Mouse (Mus musculus): ENCODE results near the gene Ogg1. TPM values are rescaled to one million over a fixed set of nuclear protein-coding genes. Genes with fewer than 3 reads are reported as not detected.

Gene Ogg1
- polyA plus RNA-seq (2016; fragmentation: Nextera tagmentation; extraction: Ambion mirVana): 16.1 and 18.8 TPM in 2 replicates

DNA sequence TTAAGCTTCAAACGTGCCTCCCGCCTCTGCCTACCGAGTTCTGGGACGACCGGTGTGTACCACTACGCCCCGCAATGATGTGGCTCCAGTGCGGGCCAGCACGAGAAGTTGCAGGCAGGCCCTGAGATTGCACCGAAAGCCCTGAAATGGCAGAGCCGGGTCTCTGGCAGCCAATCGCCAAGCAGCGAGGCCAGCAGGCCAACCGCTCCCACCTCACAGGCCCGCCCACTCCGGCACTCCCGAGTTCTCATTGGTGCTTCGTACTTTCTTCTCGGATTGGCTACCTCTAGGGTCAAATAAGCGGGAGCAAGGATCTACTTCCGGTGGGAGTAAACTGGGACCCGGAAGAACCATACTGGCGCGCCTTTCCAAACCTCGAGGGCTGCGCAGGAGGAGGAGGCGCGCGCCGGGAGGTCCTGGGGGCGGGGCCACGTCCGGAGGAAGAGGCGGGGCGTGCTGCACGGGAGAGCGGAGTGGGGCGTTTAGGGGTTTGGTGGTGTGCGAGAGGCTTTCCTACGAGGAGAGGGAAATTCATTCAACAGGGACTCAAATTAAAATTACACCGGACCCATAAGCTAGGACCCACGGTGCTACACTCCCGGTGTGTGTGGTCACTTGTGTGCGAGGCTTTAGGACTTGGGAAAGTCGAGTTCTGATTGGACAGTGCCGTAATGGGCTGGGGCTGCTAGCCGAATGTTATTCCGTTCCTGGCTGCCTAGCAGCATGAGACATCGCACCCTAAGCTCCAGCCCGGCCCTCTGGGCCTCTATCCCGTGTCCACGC lies at the start of gene Ogg1:
Gene Ogg1, plus strand, starts transcription at position 440 of the 783 bp plus-strand sequence.
- DNase-seq (ENCODE audit: low spot score): peak; percentile 98
- peaks cover 71% of the 10 kb centered on the region for H3K36me3 ChIP-seq
- peak within 1 kb of the TSS; percentile 74 for H3K4me3 ChIP-seq
- H3K27ac ChIP-seq (replicated peaks): peak within 1 kb of the TSS; percentile 89
- under 1% methylated on average over 52 of the region's 52 CpGs for WGBS
- H3K4me1 ChIP-seq: peaks cover 24% of the 10 kb centered on the region
- H3K9me3 ChIP-seq (replicated peaks): no peaks in the 10 kb centered on the region
- H3K27me3 ChIP-seq (ENCODE audit: low read depth, poor library complexity, severe bottlenecking): no peaks in the 10 kb centered on the region

DNA sequence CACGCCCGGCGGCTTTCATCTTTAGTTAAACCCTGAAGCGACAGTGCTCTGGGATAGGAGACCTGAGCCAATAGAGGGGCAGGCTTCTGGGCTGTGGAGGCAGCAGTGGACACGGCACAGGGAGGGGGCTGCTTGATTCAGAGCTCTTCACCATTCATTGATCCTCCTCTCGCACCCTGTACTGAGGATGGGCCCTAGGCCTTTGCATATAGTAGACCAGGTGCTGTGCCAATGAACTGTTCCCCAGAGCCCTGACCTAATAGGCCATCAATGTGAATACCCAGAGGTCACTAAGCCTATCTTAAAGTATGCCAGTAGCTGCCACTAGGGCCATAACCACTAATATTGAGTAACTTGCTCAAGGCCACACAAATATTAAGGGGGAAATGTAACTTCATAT lies 45.1 kb upstream of the Ogg1 start:
- Histone ChIP-seq H3K27ac (replicated peaks) (no peak overlapping the region), H3K27me3 (ENCODE audit: low read depth, poor library complexity, severe bottlenecking) (peaks cover 57% of the 10 kb centered on the region), H3K4me1 (peaks cover 30% of the 10 kb centered on the region), H3K4me3 (no peak overlapping the region), H3K36me3 (peaks cover 26% of the 10 kb centered on the region), H3K9me3 (replicated peaks) (no peaks in the 10 kb centered on the region)
- DNase-seq (ENCODE audit: low spot score): no peak
- 58% methylated on average over 6 of the region's 6 CpGs for WGBS

GRCm38 (mm10) chr6:113282101-113282802 lies 44.5 kb upstream of the Ogg1 start, which contains the start of gene Cpne9:
Cpne9 (plus strand) TSS chr6:113282307.
- H3K27me3 ChIP-seq (ENCODE audit: low read depth, poor library complexity, severe bottlenecking): peaks cover 57% of the 10 kb centered on the region

GRCm38 (mm10) chr6:113282969-113283368 lies 43.8 kb upstream of the Ogg1 start:
- no peak overlapping the region for H3K27ac ChIP-seq (replicated peaks)
- H3K9me3 ChIP-seq (replicated peaks): no peaks in the 10 kb centered on the region
- H3K4me1 ChIP-seq: peaks cover 30% of the 10 kb centered on the region
- peak overlapping the region; percentile 45 for H3K4me3 ChIP-seq
- 1% methylated on average over 22 of the region's 22 CpGs for WGBS
- H3K27me3 ChIP-seq (ENCODE audit: low read depth, poor library complexity, severe bottlenecking): peaks cover 57% of the 10 kb centered on the region
- H3K36me3 ChIP-seq: peaks cover 15% of the 10 kb centered on the region
- DNase-seq (ENCODE audit: low spot score): no peak

More at GRCm38 (mm10) chr6:113282101-113282802, 44.5 kb upstream of the Ogg1 start, which contains the start of gene Cpne9:
- Histone ChIP-seq H3K4me1 (peaks cover 30% of the 10 kb centered on the region), H3K9me3 (replicated peaks) (no peaks in the 10 kb centered on the region), H3K4me3 (peak within 1 kb of the TSS; percentile 45), H3K27ac (replicated peaks) (no peak within 1 kb of the TSS), H3K36me3 (peaks cover 22% of the 10 kb centered on the region)
- peak; percentile 64 for DNase-seq (ENCODE audit: low spot score)
- WGBS: 2% methylated on average over 37 of the region's 37 CpGs

DNA sequence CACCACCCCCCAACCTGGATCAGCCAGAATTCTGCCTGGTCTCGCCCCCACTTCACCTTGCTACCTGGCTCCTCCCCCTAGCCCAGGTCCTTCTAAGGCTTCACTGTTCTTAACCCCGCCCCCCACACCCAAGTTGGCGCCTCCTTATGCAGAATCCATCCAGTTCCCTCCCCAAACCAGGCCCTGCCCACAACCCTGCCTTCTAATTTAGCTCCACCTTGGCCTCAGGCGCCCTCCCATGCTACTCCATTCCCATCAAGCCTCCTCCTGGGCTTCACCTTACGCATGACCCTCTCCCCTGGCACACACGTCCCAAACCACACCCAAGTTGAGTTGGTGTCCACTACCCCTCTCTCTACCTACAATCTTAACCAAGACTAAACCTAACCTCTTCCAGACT lies 43.3 kb upstream of the Ogg1 start:
- H3K4me1 ChIP-seq: peaks cover 33% of the 10 kb centered on the region
- peaks cover 57% of the 10 kb centered on the region for H3K27me3 ChIP-seq (ENCODE audit: low read depth, poor library complexity, severe bottlenecking)
- peaks cover 10% of the 10 kb centered on the region for H3K36me3 ChIP-seq
- no peaks in the 10 kb centered on the region for H3K9me3 ChIP-seq (replicated peaks)
- H3K27ac ChIP-seq (replicated peaks): no peak overlapping the region
- 5% methylated on average over 6 of the region's 6 CpGs for WGBS
- DNase-seq (ENCODE audit: low spot score): no peak
- no peak overlapping the region for H3K4me3 ChIP-seq

GRCm38 (mm10) chr6:113284931-113285330 lies 41.8 kb upstream of the Ogg1 start:
- Histone ChIP-seq H3K4me1 (peaks cover 33% of the 10 kb centered on the region), H3K27me3 (ENCODE audit: low read depth, poor library complexity, severe bottlenecking) (peaks cover 57% of the 10 kb centered on the region), H3K36me3 (peaks cover 10% of the 10 kb centered on the region), H3K9me3 (replicated peaks) (no peaks in the 10 kb centered on the region), H3K4me3 (no peak overlapping the region), H3K27ac (replicated peaks) (no peak overlapping the region)
- no peak for DNase-seq (ENCODE audit: low spot score)
- 77% methylated on average over 3 of the region's 3 CpGs for WGBS

DNA sequence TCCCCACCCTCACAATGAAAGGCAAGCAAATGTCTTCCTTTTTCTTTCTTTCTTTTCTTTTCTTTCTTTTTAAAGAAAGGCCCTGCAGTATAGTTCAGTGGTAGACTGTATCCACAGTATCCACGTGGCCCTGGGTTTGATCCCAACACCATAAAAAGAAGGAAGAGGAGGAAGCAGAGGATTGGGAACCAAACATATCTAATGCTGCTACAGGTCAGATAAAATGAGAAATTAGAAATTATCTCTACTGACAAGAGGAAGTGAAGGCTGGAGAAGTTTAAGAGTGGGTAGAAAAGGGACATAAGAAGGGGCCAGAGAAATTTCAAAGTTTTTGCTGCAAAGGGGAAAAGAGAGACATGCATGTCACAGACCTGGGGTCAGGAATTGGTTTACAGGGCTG lies 40.5 kb upstream of the Ogg1 start:
- H3K9me3 ChIP-seq (replicated peaks): no peaks in the 10 kb centered on the region
- WGBS: 75% methylated on average over 1 of the region's 1 CpGs
- H3K4me3 ChIP-seq: no peak overlapping the region

DNA sequence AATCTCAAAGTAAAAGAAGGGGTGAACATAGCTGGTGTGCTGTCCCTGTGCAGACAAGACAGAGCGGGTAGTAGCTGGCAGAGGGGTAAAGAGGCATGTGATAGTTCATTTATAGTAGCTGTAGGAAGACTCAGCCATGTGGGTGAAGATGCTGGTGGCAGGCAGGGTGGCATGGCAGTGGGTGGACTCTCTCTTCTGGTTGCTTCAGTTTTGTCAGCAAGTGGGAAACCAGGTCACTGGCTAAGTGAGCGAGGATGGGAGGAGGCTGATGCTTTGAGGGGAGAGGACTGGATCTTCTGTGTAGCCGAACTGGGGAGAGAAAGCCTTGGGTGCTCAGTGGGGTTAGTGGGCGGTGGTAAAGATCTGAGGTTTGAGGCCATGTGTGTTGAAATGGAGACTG lies 39.5 kb upstream of the Ogg1 start:
- Histone ChIP-seq H3K4me3 (no peak overlapping the region), H3K36me3 (no peaks in the 10 kb centered on the region), H3K27me3 (ENCODE audit: low read depth, poor library complexity, severe bottlenecking) (peaks cover 39% of the 10 kb centered on the region), H3K27ac (replicated peaks) (no peak overlapping the region), H3K9me3 (replicated peaks) (no peaks in the 10 kb centered on the region), H3K4me1 (peaks cover 26% of the 10 kb centered on the region)
- WGBS: 77% methylated on average over 4 of the region's 4 CpGs
- no peak for DNase-seq (ENCODE audit: low spot score)

More for the DNA sequence above, 40.5 kb upstream of the Ogg1 start:
- Histone ChIP-seq H3K4me1 (peaks cover 33% of the 10 kb centered on the region), H3K27me3 (ENCODE audit: low read depth, poor library complexity, severe bottlenecking) (peaks cover 48% of the 10 kb centered on the region), H3K27ac (replicated peaks) (no peak overlapping the region), H3K36me3 (no peaks in the 10 kb centered on the region)
- DNase-seq (ENCODE audit: low spot score): no peak

GRCm38 (mm10) chr6:113289346-113289745 lies 37.4 kb upstream of the Ogg1 start:
- Histone ChIP-seq H3K4me3 (no peak overlapping the region), H3K27ac (replicated peaks) (no peak overlapping the region), H3K9me3 (replicated peaks) (no peaks in the 10 kb centered on the region), H3K4me1 (peaks cover 5% of the 10 kb centered on the region), H3K36me3 (no peaks in the 10 kb centered on the region), H3K27me3 (ENCODE audit: low read depth, poor library complexity, severe bottlenecking) (peaks cover 18% of the 10 kb centered on the region)
- 92% methylated on average over 15 of the region's 15 CpGs for WGBS
- DNase-seq (ENCODE audit: low spot score): no peak

DNA sequence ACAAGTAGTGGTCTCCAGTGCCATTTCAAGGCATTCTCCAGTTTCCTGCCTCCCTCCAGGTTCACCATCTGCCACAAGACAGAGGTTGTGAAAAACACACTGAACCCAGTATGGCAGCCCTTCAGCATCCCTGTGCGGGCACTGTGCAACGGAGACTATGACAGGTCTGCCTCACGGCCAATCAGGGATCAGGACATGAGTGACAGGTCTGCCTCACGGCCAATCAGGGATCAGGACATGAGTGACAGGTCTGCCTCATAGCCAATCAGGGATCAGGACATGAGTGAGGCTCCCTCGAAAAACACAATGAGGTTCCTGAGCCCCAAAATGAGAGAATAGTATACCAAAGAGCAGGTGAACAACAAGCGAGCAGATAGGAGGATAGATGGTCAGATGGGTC lies 36.4 kb upstream of the Ogg1 start:
- no peak for DNase-seq (ENCODE audit: low spot score)
- Histone ChIP-seq H3K36me3 (no peaks in the 10 kb centered on the region), H3K27me3 (ENCODE audit: low read depth, poor library complexity, severe bottlenecking) (peaks cover 8% of the 10 kb centered on the region), H3K27ac (replicated peaks) (no peak overlapping the region), H3K4me1 (peaks cover 4% of the 10 kb centered on the region; the same call in 1 of the 2 replicates), H3K9me3 (replicated peaks) (no peaks in the 10 kb centered on the region), H3K4me3 (no peak overlapping the region)
- 68% methylated on average over 6 of the region's 6 CpGs for WGBS

DNA sequence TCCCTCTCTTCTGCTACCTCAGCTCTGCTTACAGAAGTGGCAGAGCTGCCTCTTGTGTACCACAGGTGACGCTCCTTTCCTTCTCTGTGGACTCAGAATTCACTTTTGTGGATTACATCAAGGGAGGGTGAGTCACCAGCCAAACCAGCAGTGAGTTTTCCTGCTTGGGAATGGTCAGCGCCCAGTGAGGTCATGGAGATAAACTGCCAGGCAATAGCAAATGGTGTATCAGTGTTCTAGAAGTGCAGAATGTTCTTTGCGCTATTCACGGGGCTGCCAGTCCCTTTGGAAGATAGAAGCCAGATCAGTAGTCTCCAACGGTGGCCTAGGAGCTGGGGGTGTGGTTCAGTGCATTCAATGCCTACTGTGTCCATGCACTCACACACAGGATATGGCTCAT lies 33.8 kb upstream of the Ogg1 start:
- H3K36me3 ChIP-seq: no peaks in the 10 kb centered on the region
- no peak overlapping the region for H3K4me3 ChIP-seq
- no peak overlapping the region for H3K27ac ChIP-seq (replicated peaks)
- DNase-seq (ENCODE audit: low spot score): no peak
- WGBS: 77% methylated on average over 5 of the region's 5 CpGs
- no peaks in the 10 kb centered on the region for H3K27me3 ChIP-seq (ENCODE audit: low read depth, poor library complexity, severe bottlenecking)
- H3K9me3 ChIP-seq (replicated peaks): no peaks in the 10 kb centered on the region
- peaks cover 4% of the 10 kb centered on the region; the same call in 1 of the 2 replicates for H3K4me1 ChIP-seq

DNA sequence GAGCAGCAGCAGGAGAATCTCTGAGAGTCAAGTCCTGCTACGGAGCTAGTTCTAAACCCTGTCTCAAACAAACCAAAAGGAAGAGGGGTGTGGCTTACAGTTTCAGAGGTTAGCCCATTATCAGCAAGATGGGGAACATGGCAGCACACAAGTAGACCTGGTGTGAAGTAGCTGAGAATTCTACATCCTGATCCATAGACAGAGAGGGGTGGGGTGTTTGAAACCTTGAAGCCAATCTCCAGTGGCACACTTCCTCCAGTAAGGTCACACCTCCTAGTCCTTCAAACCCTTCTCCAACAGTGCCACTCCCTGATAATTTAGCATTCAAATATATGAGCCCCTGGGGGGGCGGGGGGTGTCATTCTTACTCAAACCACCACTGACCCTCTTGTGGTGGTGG lies 30.7 kb upstream of the Ogg1 start:
- Histone ChIP-seq H3K9me3 (replicated peaks) (no peaks in the 10 kb centered on the region), H3K36me3 (no peaks in the 10 kb centered on the region), H3K27me3 (ENCODE audit: low read depth, poor library complexity, severe bottlenecking) (no peaks in the 10 kb centered on the region), H3K4me3 (no peak overlapping the region), H3K27ac (replicated peaks) (no peak overlapping the region), H3K4me1 (no peaks in the 10 kb centered on the region)
- DNase-seq (ENCODE audit: low spot score): no peak
- 75% methylated on average over 2 of the region's 2 CpGs for WGBS

- H3K4me3 ChIP-seq: no peak overlapping the region
- H3K27ac ChIP-seq (replicated peaks): no peak overlapping the region
- 83% methylated on average over 4 of the region's 4 CpGs for WGBS
Measured at GRCm38 (mm10) chr6:113296639-113297038, 30.1 kb upstream of the Ogg1 start.

More at GRCm38 (mm10) chr6:113296639-113297038, 30.1 kb upstream of the Ogg1 start:
- H3K9me3 ChIP-seq (replicated peaks): no peaks in the 10 kb centered on the region
- no peaks in the 10 kb centered on the region for H3K4me1 ChIP-seq
- no peak for DNase-seq (ENCODE audit: low spot score)
- H3K36me3 ChIP-seq: no peaks in the 10 kb centered on the region
- no peaks in the 10 kb centered on the region for H3K27me3 ChIP-seq (ENCODE audit: low read depth, poor library complexity, severe bottlenecking)
